Mouse (Mus musculus): Measurements from ENCODE around the gene Mttp.

- TF ChIP-seq POLR2A (IDR thresholded peaks at IDR 0.05; ENCODE audit: borderline replicate concordance, extremely low read depth, insufficient read depth, insufficient read length, poor library complexity, severe bottlenecking) (no peak), CTCF (IDR thresholded peaks at IDR 0.05; ENCODE audit: borderline replicate concordance, extremely low read depth, insufficient read depth, insufficient read length) (no peak)
Observed at GRCm38 (mm10) chr3:138075209-138075608, 69.6 kb downstream of the Mttp start.
